Mouse (Mus musculus) left cerebral cortex, adult 9 months (tissue): ENCODE results near the gene Nr1h4.

ENCODE experiments used
- DNase-seq, 2 experiments: peaks; one replicate each; pipeline ENCODE4 v3.0.0; 2022; ENCODE audit warnings: low spot score in 2 of 2

Nr1h4 gene

DNA sequence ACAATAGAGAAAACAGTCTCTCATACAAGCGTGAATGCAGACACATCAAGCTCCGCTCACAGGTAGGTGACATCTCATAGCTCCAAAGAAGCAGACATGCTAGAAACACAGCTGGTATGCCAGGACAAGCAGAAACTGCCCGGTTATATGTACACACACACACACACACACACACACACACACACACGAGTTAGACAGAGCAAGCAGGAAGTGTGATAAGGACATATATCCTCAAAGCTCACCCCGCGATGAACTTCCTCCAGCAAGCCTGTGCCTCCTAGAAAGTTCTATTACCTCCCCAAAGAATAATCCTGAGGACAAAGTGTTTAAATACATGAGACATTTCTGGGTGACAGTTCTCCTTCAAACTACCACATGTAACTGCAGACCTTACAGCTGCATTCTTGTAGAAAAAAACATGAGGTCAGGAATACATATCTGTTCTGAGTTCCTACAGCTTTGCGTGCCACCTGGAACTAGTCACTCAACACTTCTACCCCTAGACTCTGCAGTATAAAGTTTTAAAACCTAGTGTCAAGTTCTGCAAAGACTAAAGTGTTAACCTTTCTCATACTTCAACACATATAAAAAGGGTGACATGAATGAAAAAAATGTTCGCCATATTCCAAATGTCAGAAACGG, 11.5 kb downstream of the Nr1h4 start:
- no peak for DNase-seq

DNA sequence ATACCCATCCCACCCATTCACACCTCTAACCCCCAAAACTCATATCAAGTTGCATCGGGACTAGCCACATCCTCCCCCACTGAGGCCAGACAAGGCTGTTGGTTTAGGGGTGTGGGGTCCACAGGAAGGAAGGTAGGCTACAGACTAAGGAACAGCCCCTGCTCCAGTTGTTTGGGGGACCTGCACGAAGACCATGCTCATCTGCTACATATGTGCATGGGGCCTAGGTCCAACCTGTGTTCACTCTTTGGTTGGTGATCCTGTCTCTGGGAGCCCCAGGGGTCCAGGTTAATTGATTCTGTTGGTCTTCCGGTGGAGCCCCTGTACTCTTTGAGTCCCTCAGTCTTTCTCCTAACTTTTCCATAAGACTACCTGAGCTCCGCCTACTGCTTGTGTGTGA, 13.0 kb downstream of the Nr1h4 start:
- DNase-seq = no peak

- no peak for DNase-seq
Measured at GRCm38 (mm10) chr10:89519226-89519625, 14.2 kb downstream of the Nr1h4 start.

- no peak for DNase-seq
Measured at GRCm38 (mm10) chr10:89518365-89518764, 15.0 kb downstream of the Nr1h4 start.

GRCm38 (mm10) chr10:89515813-89516212, 17.6 kb downstream of the Nr1h4 start:
- DNase-seq = no peak

DNA sequence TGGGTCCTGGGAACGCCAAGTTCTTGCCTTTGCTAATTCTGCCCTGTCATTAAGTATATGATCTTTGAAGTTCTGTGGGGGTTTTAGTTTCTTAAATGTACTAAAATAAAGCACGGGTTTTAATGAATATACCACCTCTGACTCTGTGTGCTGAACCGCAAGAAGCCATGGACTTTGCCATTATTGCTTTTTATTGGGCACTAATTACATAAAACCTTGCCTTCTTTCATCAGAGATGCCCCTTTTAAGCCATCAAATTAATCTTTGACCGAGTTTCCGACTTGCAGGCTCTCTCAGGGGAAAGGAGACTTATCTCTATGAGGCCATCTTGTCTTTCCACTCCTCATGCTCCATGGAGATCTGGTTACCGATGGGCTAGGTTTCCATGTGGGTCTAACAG, 20.8 kb downstream of the Nr1h4 start:
- DNase-seq = no peak

- DNase-seq = peak in 1 of 2 experiments; percentile 11
Measured at GRCm38 (mm10) chr10:89510547-89510946, 22.8 kb downstream of the Nr1h4 start.

DNA sequence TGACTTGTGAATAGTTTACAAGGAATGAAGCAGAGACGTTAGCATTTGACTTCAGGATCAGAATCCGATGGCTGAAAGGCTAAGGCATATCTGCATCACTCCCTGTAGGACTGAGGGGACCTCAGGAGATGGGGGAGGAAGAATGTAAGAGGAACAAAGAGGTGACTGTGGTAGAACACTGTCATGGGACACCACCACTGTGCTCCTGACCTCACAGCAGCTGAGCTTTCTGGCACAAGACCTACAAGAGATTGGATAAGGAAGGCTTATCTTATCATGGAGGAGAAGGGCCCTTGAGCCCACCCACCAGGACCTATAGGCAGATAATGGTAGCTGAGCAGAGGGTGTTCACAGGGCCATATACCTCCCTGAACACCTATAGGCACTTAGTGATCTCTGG, 24.8 kb downstream of the Nr1h4 start:
- DNase-seq = no peak

DNA sequence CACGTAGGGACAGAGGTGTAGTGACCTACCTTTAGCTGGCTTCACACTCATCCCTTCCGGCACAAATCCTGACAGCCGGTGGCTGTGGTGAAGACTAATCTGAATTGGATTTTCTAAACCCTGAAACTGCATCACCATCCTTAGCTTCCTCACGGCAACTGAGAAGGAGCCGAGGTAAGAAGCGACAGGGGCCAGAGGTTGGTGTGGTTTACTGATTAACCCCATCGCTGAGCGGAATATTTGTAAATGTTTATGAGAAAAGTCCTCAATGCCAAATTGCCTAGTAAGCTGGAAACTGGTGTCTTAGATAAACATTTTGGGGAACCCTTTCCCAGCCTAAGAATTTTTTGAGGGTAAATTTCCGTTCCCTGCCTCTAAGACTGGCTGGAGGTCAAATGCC, 26.9 kb downstream of the Nr1h4 start:
- DNase-seq = no peak

GRCm38 (mm10) chr10:89505592-89505955, 27.8 kb downstream of the Nr1h4 start:
- DNase-seq = no peak

DNA sequence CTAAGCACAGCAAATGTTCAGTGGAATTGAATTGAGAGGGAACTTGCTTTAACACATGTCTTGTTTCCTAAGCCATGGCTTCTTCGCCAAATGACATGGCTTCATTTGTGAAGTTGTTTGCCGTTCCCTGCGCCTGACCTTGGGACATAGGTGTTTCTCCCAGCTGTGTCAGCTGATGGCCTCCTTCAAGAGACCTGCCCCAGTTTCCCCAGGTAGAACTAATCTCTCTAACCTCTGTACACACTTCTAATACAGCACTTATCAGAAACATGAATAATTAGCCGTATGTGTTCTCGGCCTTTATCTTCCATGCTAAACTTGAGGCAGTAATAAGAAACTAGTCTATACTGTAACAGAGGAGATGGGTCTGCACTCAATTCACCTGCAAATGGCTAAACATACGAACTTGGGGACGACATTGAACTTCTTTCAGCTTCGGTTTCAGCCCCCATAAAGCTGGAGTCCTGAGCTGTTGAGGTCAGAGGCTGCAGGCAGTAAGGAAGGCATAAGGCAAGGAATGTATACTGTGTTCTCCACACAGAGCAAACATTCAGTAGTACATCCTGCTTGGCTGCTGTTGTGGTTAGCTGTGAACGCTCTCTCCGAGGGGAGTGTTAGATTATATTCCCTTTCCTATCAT, 28.3 kb downstream of the Nr1h4 start:
- no peak for DNase-seq

- no peak for DNase-seq
Measured at GRCm38 (mm10) chr10:89502986-89503560, 30.3 kb downstream of the Nr1h4 start.

- DNase-seq = no peak
Measured at GRCm38 (mm10) chr10:89501902-89502301, 31.5 kb downstream of the Nr1h4 start.

DNA sequence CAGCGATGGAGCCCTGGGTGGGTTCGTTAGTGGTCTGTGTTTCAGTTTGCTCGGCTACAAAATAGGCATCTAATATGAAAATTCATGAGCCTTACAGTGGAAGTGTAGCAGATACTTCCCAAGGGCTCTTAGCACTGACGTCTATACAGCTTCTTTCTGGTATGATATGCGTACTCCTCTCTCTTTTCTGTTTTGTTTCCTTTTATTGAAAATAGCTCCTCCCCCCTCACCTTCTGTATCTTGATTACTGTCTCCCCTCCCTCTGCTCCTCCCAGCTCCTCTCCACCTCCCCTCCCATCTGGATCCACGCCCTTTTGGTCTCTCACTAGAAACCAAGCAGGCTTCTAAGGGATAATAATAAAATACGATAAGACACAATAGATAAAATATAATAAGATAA, 37.8 kb downstream of the Nr1h4 start:
- no peak for DNase-seq

DNA sequence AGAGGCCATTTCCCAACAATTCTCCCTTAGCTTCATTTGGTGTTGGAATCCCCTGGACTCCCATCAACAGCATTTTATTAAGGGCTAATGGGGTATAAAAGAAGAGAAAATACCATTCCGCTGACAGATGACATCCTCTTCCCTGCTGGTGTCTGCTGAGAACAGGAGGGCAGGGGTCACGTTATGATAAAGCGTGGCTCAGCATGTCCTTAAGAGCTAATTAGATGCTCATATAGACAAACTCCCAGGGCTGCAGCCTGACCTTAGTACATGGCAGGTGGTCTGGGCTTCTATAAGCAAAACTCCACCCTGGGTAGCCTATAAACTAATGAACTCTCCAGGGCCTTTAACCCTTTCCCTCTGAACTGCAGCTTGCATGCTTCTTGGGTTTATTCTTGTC, 42.1 kb downstream of the Nr1h4 start:
- no peak for DNase-seq

GRCm38 (mm10) chr10:89490250-89490649, 43.1 kb downstream of the Nr1h4 start:
- no peak for DNase-seq

DNA sequence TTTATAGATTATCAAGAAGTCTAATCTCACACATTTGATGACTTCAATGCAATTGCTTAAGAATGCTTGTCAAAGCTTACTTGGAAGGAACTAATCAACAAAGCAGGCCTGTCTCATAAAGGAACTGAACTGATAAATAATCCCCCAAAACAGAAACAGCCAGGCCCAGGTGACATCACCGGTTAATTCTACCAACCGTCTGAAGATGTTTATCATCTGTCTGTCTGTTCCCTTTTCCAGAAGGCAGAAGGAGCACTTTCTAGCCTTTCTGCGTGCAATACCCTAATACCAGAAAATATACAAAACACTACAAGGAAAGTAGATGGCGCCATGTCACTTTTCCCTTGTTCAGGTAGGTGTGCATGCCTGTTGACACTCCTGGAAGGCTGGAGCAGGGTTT, 43.9 kb downstream of the Nr1h4 start:
- DNase-seq = no peak

DNA sequence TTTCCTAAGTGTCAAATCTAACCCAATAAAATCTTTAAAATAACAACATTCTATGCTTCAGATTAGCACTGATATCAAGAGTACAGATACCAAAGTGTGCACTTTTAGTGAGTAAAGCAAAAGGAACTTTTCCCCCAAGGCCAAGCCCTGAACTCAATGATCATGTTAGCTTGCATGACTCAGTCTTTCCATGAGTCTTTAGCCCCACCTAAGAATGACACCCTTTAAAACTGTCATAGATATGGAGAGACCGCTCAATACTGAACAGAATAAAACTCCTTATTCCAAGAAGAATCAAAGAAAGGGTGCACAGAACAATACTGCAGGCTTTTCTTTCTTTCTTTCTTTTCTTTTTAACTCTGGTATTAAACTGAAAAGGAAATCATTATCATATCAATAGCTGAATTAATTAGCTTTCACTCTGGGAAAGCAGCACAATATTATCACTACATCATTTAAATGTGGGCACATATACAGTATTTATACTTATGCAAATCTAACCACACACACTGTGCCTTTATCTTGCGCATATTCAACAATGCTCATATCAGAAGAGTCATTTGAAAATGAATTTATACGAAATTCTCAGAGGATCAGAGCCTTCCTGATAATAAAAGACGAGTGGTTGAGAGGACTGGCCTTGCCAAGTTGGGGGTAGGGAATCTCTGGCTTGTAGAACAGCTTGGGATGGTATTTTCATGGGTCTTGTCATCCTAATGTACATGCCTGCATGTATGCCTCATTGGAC, 46.2 kb downstream of the Nr1h4 start:
- no peak for DNase-seq

DNA sequence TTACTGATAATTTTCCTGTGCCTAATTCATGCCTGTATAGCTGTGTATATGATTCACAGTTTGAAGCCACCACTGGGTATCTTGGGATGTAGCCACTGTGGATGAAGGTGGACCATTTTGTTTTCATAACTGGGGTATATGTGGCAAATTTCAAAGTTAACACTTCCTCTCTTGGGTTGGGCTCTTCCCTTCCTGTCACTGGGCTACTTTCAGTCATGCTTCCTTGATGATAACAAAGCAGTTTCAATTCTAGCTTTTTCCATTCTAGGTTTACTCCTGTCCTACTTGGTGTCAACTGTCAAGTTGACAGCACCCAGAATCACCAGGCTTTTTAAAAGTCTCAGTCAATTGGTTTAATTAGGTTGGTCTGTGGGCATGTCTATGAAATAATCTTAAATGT, 48.5 kb downstream of the Nr1h4 start:
- DNase-seq = no peak

DNA sequence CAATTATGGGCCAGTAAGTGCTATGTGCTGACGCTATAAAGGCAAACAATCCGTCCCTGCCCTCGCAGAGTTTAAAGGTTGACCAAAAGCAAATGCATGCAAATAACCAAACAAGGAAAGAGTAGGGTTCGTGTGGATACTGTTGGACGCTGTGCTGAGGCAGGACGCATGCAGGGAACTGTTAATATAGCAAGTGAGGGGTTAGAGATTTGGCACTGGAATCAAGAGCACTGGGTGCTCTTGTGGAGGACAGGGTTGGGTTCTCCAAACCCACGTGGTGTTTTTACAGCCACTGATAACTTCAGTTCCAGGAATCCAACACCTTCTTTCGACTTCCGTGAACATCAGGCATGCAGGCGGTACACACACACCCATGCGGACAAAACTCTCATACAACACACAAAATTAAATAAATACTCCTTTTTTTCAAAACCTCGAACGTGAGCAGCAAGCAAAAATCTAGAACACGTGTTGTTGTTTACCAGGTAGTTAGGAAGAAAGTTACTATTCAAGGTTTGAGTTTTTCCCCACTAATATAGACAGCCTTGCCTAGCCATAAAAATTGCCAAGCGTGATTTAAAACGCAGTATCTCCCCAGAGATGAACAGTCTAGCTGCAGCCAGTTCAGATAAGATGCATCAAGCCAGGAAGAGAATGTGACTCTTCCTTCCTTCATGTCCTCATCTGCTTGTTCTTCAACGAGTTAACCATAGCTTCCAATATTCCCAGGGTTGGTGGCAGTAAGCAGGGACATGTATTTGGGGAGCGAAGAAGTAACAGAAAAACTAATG, 49.4 kb downstream of the Nr1h4 start:
- DNase-seq = no peak

DNA sequence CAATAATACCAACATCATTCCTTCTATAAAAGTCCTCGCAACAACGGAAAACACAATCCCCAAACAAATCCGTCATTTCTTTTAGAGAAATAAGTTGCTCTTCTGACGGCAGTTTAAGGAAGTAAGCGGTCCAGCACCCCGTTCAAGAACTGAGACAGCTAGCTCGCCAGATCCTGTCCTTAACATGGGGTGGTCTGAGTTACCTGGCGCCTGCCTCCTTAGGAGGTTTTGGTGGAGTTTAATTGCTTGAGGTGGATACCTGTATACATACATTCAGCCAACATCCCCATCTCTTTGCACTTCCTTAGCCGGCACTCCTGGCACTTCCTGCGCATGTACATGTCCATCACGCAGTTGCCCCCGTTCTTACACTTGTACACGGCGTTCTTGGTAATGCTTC, 50.3 kb downstream of the Nr1h4 start:
- DNase-seq = no peak

- DNase-seq = no peak
Measured at GRCm38 (mm10) chr10:89482142-89482681, 51.2 kb downstream of the Nr1h4 start.
